Mouse (Mus musculus) brain, embryonic 14.5 days (tissue): ENCODE measurements around the gene Pcyt1a. TPM values are rescaled to one million over a fixed set of nuclear protein-coding genes. Genes with fewer than 3 reads are reported as not detected.

Source experiments
- DNase-seq: peaks from one replicate; pipeline ENCODE4 v3.0.0-alpha.2; 2011; ENCODE audit warnings: low read depth
- CTCF ChIP-seq: fragments of 200-500 bp; IDR thresholded peaks from 2 replicates; pipeline ENCODE4 v1.5.1; 2012; ENCODE audit warnings: inconsistent platforms, mild to moderate bottlenecking, moderate library complexity, borderline replicate concordance; ENCODE audit not compliant: insufficient read depth, insufficient read length; ENCODE audit errors: extremely low read depth
- POLR2A ChIP-seq: fragments of 200-500 bp; IDR thresholded peaks from 2 replicates; pipeline ENCODE4 v1.6.1; 2012; ENCODE audit warnings: mild to moderate bottlenecking, inconsistent platforms, borderline replicate concordance; ENCODE audit not compliant: poor library complexity, insufficient read depth, insufficient read length, severe bottlenecking; ENCODE audit errors: extremely low read depth
- polyA plus RNA-seq: library from polyadenylated mRNA; depleted of rRNA; stranded (reverse); fragments of >200 nt; gene quantifications from 2 replicates; pipeline ENCODE4 v1.2.3, GENCODE M21; 2012; rRNA removed

The Pcyt1a gene
- polyA plus RNA-seq, 1 experiment = 37.2 TPM

GRCm38 (mm10) chr16:32516006-32516962 is 85.6 kb downstream of the Pcyt1a start:
- DNase-seq = peak; percentile 96
- TF ChIP-seq CTCF (no peak), POLR2A (peak; percentile 55; the same call in 1 of the 2 replicates)

DNA sequence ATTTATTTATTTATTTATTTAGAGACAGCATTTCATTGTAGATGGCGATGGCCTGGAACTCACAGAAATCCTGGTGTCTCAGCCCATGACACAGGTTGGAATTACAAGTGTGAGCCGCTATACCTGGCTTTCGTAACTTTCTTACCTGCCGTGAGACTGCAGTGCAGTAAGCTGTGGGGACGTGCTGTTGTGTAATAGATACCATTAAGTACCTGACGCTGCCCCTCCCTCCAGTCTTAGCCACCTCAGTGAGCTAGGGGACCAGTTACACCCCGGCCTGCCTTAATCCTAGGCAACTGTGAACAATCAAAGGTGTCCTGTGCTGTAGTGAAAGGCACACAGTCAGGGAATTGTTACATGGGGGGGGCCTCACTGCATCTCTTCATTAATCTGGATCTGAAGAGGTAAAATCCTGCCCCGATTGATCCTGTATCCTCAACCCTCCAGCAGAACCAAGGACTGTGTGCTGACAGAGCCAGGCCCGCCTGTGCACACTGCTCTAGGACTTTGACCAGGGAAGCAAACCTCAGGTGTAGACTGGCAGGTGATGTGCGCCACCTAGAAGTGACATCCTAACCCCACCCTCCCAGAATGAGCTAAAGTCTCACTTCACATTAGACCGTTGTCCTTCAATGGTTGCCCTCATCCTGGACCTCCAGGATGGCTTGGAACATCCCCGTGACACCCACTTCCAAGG is 87.2 kb downstream of the Pcyt1a start:
- TF ChIP-seq POLR2A (no peak), CTCF (no peak)
- no peak for DNase-seq

GRCm38 (mm10) chr16:32519656-32520371 is 89.1 kb downstream of the Pcyt1a start:
- no peak for DNase-seq
- TF ChIP-seq CTCF = no peak
- TF ChIP-seq POLR2A = no peak

DNA sequence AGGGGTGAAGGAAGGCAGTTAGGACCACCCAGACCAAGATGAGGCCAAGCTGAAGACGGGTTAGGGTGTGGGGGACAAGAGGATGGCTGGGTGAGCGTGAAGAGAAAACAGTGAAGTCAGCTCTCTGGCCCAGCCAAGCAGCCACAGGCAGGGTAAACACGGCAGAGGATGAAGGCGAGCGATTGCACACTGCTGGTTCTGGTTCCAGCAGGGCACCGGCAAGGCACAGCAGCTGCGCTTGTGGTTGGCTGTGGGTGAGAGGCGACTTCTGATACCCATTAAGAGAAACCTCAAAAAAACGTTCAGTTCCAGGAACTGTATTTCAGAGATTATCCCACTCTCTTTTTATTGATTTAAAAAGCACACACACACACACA is 89.6 kb downstream of the Pcyt1a start:
- TF ChIP-seq POLR2A (no peak), CTCF (no peak)
- DNase-seq = peak; percentile 47

DNA sequence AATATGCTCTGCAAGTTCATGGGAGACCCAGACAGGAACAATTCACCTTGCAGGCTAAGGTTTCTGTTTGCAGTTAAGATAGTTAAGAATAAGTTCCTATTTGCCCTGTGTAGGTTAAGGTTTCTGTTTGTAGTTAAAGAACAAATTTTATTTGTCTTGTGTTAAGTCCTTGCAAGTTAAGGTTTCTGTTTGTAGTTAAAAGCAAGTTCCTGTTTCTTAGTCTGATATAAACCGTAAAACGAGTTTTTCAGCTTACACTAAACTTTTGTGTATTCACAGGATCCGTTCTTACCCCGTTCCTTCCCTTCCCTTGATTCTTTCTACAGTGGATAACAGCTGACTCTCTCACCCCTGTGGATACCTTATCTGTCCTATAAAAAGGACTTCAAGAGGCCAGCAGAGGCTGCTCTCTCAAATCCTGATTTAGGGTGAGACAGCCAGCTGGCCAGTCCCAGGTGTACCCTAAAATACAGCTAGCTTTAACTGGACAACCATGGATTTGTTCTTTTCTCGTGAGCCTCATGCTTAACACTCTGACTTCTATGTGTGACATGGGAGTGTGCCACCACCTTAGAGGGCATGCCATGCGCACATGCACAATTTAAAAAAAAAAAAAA is 92.0 kb downstream of the Pcyt1a start:
- DNase-seq = no peak
- TF ChIP-seq CTCF = no peak
- no peak for TF ChIP-seq POLR2A

- DNase-seq = peak; percentile 68
- TF ChIP-seq CTCF (no peak), POLR2A (no peak)
These were observed 92.9 kb downstream of the Pcyt1a start for GRCm38 (mm10) chr16:32523462-32524243.

DNA sequence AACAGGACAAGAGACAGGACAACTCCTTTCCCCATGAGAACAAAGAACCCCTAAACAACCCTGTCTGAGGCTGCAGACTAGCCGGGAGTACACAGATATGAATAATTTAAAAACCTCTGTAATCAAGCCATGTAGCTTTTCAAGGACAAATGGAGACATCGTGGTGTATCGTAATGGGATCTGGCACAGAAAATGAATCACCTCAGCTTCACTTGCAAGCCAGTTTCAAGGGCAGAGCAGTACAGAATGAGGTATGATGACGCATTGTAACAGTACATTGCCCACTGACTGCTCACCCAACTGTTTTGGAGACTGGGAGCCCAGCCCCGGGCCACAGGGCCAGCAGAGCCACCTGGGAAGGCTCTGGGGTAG is 93.5 kb downstream of the Pcyt1a start:
- TF ChIP-seq CTCF (no peak), POLR2A (no peak)
- no peak for DNase-seq

Other genes starting within 250 kb of the Pcyt1a start
- gene Fbxo45, start 183.8 kb upstream of the Pcyt1a start, polyA plus RNA-seq = 22.1 and 27.0 TPM in 2 replicates
- 9.9 and 12.3 TPM in 2 replicates for gene Wdr53, start 183.7 kb upstream of the Pcyt1a start, polyA plus RNA-seq
- 0.05 and 0.11 TPM in 2 replicates for gene Smco1, start 159.5 kb upstream of the Pcyt1a start, polyA plus RNA-seq
- 14.5 and 16.0 TPM in 2 replicates for gene Rnf168, start 153.5 kb upstream of the Pcyt1a start, polyA plus RNA-seq
- gene Ubxn7, start 98.7 kb upstream of the Pcyt1a start, polyA plus RNA-seq = 29.4 and 40.0 TPM in 2 replicates
- 0.10 TPM in 1 of 2 replicates, not detected in the other for gene Tm4sf19, start 30.4 kb upstream of the Pcyt1a start, polyA plus RNA-seq
- gene Tctex1d2, start 11.2 kb upstream of the Pcyt1a start, polyA plus RNA-seq = 19.1 and 23.6 TPM in 2 replicates
- gene Slc51a, start 57.0 kb downstream of the Pcyt1a start, polyA plus RNA-seq = 0.04 and 0.06 TPM in 2 replicates
- gene Zdhhc19, start 65.3 kb downstream of the Pcyt1a start, polyA plus RNA-seq = 0.15 TPM in 1 of 2 replicates, not detected in the other
- 49.0 and 52.2 TPM in 2 replicates for gene Tfrc, start 178.0 kb downstream of the Pcyt1a start, polyA plus RNA-seq
- 127 and 134 TPM in 2 replicates for gene Tnk2, start 213.0 kb downstream of the Pcyt1a start, polyA plus RNA-seq